Mouse (Mus musculus) E14TG2a.4 (cell line): ENCODE measurements at regions not wholly inside any gene's neighbourhood (a gene's known extent, or its start where the extent isn't known, plus 50 kb on each side); places are given as distances from the start of the nearest gene placed in this dataset.

Experiments
- CTCF ChIP-seq: conservative IDR thresholded peaks from 2 replicates; pipeline ENCODE4 v1.5.1; 2014; ENCODE audit warnings: low read length
- NANOG ChIP-seq: IDR thresholded peaks from 2 replicates; pipeline ENCODE4 v1.6.1; 2014; ENCODE audit warnings: borderline replicate concordance, low read length, mixed read lengths
- POU5F1 ChIP-seq: IDR thresholded peaks from 2 replicates; pipeline ENCODE4 v1.6.1; 2014; ENCODE audit warnings: low read length, borderline replicate concordance

DNA sequence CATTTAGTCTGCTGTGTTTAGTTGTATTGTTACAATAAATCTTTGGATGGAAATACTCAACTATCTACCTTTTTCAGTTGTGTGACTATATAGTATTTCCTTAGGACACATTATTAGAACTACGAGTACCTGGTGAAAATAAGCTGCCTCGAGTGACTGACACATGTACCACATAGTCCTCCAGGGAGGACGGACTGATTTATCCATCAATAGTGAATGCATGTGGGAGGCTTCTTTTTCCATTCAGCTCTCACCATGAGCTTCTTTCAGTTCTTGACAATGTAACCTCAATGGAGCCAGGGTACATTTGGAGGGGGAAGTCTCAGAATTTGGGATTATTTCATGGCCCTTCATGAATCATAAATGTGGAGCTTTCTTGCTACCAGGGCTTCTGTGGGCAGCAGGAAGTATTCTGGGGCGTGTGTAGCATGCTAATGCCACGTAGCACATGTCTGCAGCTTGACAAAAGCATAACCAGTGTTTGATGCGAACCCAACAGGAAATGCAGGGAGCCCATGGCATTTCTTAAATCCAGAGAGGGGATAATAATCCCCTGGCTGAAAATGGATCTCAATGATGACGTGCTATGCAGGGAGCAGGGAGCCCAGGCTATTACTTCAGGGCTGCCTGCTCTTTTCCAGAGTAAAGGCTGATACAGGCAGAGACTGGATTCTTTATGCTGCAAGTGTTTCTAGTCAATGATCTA is 178.7 kb downstream of the Plk2 start:
- TF ChIP-seq CTCF, result no peak
- TF ChIP-seq NANOG, result no peak
- no peak for TF ChIP-seq POU5F1
